Mouse (Mus musculus): ENCODE results near the gene Itga9. TPM values are rescaled to one million over a fixed set of nuclear protein-coding genes. Genes with fewer than 3 reads are reported as not detected.

Itga9 gene
- polyA plus RNA-seq, 1 experiment from 2014 or later = 4.8 TPM

DNA sequence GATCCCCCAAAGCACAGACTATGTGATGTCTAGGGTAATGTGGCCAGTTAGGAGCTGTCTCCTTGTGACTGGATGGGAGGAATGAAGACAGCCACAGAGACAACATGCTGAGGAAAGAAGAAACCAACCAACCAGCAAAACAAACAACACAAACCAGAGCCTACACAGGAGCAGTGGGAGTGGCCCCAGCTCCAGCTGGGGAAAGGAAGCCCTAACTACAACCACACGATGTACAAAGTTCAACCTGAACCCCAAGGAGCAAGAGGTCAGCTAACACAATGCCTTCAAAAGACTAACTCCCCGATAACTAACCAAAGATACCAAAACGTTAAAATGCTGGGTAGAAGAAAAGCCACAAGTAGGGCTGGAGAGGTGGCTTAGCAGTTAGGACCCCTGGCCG, 19.4 kb upstream of the Itga9 start:
- TF ChIP-seq EP300 (IDR thresholded peaks at IDR 0.05; ENCODE audit: low read depth) (no peak), CTCF (IDR thresholded peaks at IDR 0.05; ENCODE audit: low read depth) (no peak)
- no peaks in the 10 kb centered on the region for H3K9me3 ChIP-seq (ENCODE audit: low read length)
- DNase-seq (no peak), ATAC-seq (no peak)
- no peak overlapping the region for H3K27ac ChIP-seq (ENCODE audit: low read depth)
- H3K36me3 ChIP-seq (replicated peaks; ENCODE audit: insufficient read depth, low read length) = peaks cover 2% of the 10 kb centered on the region; the same call in 1 of the 2 replicates
- H3K4me3 ChIP-seq (ENCODE audit: low read depth, low read length) = no peak overlapping the region
- no peaks in the 10 kb centered on the region for H3K27me3 ChIP-seq (ENCODE audit: insufficient read depth, low read length)
- WGBS (ENCODE audit: insufficient replicate concordance) = 49% methylated on average over 4 of the region's 4 CpGs
- H3K4me1 ChIP-seq (ENCODE audit: insufficient read depth) = 0 out of 2 replicates have a peak, but pooled peaks cover 2% of the 10 kb centered on the region
- no peak overlapping the region for H3K4me2 ChIP-seq (ENCODE audit: low read depth, low read length)
- H3K9ac ChIP-seq (replicated peaks) = no peak overlapping the region

DNA sequence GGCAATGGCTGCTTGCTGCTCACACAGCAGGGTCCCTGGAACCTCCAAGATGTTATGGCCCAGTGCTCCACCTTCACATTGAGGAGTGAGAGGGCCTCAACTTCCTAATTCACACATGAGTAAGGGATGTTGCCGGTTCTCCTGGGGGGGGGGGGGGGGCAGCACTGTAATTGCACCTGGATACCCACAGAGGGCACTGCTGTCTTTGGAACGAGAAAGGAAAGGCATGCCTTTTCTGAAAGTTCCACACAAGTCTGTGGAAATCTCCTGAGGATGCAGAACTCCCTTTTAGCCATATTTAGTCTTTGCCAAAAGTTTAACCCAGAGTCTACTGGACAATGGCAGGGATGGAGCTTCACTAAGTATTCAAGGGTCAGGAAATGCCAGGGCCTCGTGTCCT, 17.2 kb upstream of the Itga9 start:
- Histone ChIP-seq H3K4me2 (ENCODE audit: low read depth, low read length) (no peak overlapping the region), H3K36me3 (replicated peaks; ENCODE audit: insufficient read depth, low read length) (no peaks in the 10 kb centered on the region), H3K27me3 (ENCODE audit: insufficient read depth, low read length) (no peaks in the 10 kb centered on the region), H3K9ac (replicated peaks) (no peak overlapping the region), H3K4me1 (ENCODE audit: insufficient read depth) (0 out of 2 replicates have a peak, but pooled peaks cover 2% of the 10 kb centered on the region), H3K9me3 (ENCODE audit: low read length) (no peaks in the 10 kb centered on the region), H3K27ac (ENCODE audit: low read depth) (no peak overlapping the region), H3K4me3 (ENCODE audit: low read depth, low read length) (no peak overlapping the region)
- DNase-seq (peak; percentile 39), ATAC-seq (no peak)
- WGBS (ENCODE audit: insufficient replicate concordance) = 19% methylated on average over 2 of the region's 3 CpGs
- TF ChIP-seq CTCF (IDR thresholded peaks at IDR 0.05; ENCODE audit: low read depth) = peak; percentile 70
- no peak for TF ChIP-seq EP300 (IDR thresholded peaks at IDR 0.05; ENCODE audit: low read depth)

DNA sequence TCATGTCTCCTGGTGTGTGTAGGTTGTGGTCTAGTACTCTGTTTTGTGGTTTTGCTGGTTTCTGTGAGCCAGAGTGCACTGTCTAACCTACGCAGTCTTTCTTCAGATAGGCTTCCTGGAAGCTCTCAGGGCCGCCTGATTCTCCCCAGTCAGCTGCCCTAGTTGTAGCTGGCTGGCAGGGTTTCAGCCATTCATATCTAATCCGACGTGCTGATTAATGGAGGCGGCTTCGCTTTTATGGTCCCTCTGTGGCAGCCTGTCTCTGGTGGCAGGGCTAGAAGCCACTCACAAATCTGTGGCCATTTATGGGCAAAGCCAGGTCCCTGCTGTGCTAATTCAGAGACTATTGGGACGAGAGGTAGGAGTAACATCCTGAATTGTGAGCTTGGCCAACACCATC, 16.3 kb upstream of the Itga9 start:
- DNase-seq = no peak
- no peak for ATAC-seq
- Histone ChIP-seq H3K4me3 (ENCODE audit: low read depth, low read length) (no peak overlapping the region), H3K27ac (ENCODE audit: low read depth) (no peak overlapping the region), H3K9ac (replicated peaks) (no peak overlapping the region), H3K36me3 (replicated peaks; ENCODE audit: insufficient read depth, low read length) (no peaks in the 10 kb centered on the region), H3K4me1 (ENCODE audit: insufficient read depth) (0 out of 2 replicates have a peak, but pooled peaks cover 2% of the 10 kb centered on the region), H3K27me3 (ENCODE audit: insufficient read depth, low read length) (no peaks in the 10 kb centered on the region), H3K4me2 (ENCODE audit: low read depth, low read length) (no peak overlapping the region), H3K9me3 (ENCODE audit: low read length) (no peaks in the 10 kb centered on the region)
- WGBS (ENCODE audit: insufficient replicate concordance) = 38% methylated on average over 7 of the region's 7 CpGs
- TF ChIP-seq CTCF (IDR thresholded peaks at IDR 0.05; ENCODE audit: low read depth) (no peak), EP300 (IDR thresholded peaks at IDR 0.05; ENCODE audit: low read depth) (no peak)

DNA sequence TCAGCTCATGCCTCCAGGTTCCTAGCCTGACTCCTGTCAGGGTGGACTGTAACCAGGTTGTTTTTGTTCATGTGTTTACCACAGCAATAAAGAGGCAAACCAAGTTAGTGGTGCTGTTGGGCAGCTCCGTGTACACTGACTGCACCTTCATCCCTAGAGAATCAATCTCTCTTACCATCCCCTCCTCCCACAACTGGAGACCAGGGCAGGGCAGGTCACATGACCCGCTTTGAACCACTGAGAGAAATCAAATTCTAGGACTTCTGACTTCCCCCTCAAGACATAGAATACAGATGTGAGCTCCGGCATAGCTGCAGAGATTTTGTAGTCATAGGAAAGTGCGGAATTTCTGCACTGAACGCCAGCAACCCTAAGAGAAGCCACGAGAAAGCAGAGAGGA, 14.9 kb upstream of the Itga9 start:
- Histone ChIP-seq H3K27me3 (ENCODE audit: insufficient read depth, low read length) (no peaks in the 10 kb centered on the region), H3K36me3 (replicated peaks; ENCODE audit: insufficient read depth, low read length) (no peaks in the 10 kb centered on the region), H3K9ac (replicated peaks) (no peak overlapping the region), H3K4me1 (ENCODE audit: insufficient read depth) (0 out of 2 replicates have a peak, but pooled peaks cover 2% of the 10 kb centered on the region), H3K27ac (ENCODE audit: low read depth) (no peak overlapping the region), H3K4me2 (ENCODE audit: low read depth, low read length) (no peak overlapping the region), H3K9me3 (ENCODE audit: low read length) (no peaks in the 10 kb centered on the region), H3K4me3 (ENCODE audit: low read depth, low read length) (no peak overlapping the region)
- ATAC-seq (no peak), DNase-seq (no peak)
- TF ChIP-seq EP300 (IDR thresholded peaks at IDR 0.05; ENCODE audit: low read depth) (no peak), CTCF (IDR thresholded peaks at IDR 0.05; ENCODE audit: low read depth) (no peak)
- 74% methylated on average over 6 of the region's 6 CpGs for WGBS (ENCODE audit: insufficient replicate concordance)

DNA sequence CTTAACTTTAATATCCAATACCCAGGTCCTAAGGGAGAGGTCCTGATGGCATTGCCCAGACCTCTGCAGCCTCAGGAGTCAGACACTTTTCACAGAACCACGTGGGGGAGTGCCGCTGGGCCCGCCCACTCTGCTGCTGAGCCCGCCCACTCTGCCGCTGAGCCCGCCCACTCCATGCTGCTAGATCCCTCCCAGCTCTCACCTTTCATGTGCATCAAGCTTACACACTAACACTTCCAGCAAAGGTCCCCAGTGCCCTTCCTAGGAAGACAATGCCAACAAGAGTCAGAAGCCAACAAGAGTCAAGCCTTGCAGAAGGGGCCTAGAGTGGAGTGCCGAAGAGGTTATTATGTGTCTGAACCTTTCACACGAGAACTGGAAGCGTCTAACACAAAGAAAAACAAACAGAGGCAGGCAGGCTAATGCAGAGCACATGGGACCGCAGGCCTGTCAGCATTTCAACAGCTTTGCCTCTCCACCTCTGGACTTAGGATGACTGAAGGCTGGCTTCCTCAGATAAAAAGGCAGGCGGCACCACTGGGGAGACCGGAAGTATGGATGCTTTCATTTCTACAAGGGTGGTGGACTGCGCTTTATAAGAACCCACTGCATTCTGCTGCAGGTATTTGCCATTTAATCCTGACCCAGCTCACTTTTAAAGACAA, 13.8 kb upstream of the Itga9 start:
- DNase-seq (peak; percentile 47), ATAC-seq (peak; percentile 56)
- Histone ChIP-seq H3K9me3 (ENCODE audit: low read length) (no peaks in the 10 kb centered on the region), H3K4me2 (ENCODE audit: low read depth, low read length) (no peak overlapping the region), H3K9ac (replicated peaks) (no peak overlapping the region), H3K27me3 (ENCODE audit: insufficient read depth, low read length) (no peaks in the 10 kb centered on the region), H3K36me3 (replicated peaks; ENCODE audit: insufficient read depth, low read length) (no peaks in the 10 kb centered on the region), H3K4me3 (ENCODE audit: low read depth, low read length) (no peak overlapping the region), H3K4me1 (ENCODE audit: insufficient read depth) (0 out of 2 replicates have a peak, but pooled peaks cover 2% of the 10 kb centered on the region), H3K27ac (ENCODE audit: low read depth) (no peak overlapping the region)
- 55% methylated on average over 13 of the region's 13 CpGs for WGBS (ENCODE audit: insufficient replicate concordance)
- no peak for TF ChIP-seq CTCF (IDR thresholded peaks at IDR 0.05; ENCODE audit: low read depth)
- no peak for TF ChIP-seq EP300 (IDR thresholded peaks at IDR 0.05; ENCODE audit: low read depth)

DNA sequence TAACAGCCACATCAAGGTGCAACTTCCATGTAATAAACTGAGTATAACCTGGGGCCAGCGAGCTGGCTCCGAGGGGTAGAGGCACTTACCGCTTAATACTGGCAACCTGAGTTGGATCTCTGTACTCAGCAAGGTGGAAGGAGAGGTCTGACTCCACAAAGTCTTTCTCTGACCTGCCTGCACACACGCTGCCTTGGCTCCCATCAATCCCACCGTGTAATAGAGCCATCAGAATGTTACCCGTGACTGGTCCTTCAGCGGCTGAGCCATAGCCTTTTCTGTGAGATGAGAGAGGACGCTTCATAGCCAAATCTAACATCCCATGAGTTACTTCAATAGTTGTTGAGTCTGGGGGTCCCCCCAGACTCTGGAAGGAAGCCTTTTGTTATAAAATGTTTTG, 13.0 kb upstream of the Itga9 start:
- H3K27ac ChIP-seq (ENCODE audit: low read depth) = no peak overlapping the region

More for the DNA sequence above, 13.0 kb upstream of the Itga9 start:
- H3K27me3 ChIP-seq (ENCODE audit: insufficient read depth, low read length) = no peaks in the 10 kb centered on the region
- H3K9me3 ChIP-seq (ENCODE audit: low read length) = no peaks in the 10 kb centered on the region
- H3K9ac ChIP-seq (replicated peaks) = no peak overlapping the region
- 88% methylated on average over 8 of the region's 8 CpGs for WGBS (ENCODE audit: insufficient replicate concordance)
- H3K4me2 ChIP-seq (ENCODE audit: low read depth, low read length) = no peak overlapping the region
- H3K36me3 ChIP-seq (replicated peaks; ENCODE audit: insufficient read depth, low read length) = no peaks in the 10 kb centered on the region
- TF ChIP-seq CTCF (IDR thresholded peaks at IDR 0.05; ENCODE audit: low read depth) (no peak), EP300 (IDR thresholded peaks at IDR 0.05; ENCODE audit: low read depth) (no peak)
- H3K4me1 ChIP-seq (ENCODE audit: insufficient read depth) = 0 out of 2 replicates have a peak, but pooled peaks cover 2% of the 10 kb centered on the region
- ATAC-seq = no peak
- no peak overlapping the region for H3K4me3 ChIP-seq (ENCODE audit: low read depth, low read length)
- DNase-seq = no peak

All from liver, postnatal 0 days (tissue).